Mouse (Mus musculus): ENCODE measurements at regions not wholly inside any gene's neighbourhood (a gene's known extent, or its start where the extent isn't known, plus 50 kb on each side); places are given as distances from the start of the nearest gene placed in this dataset.
A peak's percentile ranks its signal among the peaks of the same experiment; 100 is the strongest.

GRCm38 (mm10) chr7:71471658-71472383 lies 120.5 kb upstream of the Gm10295 start:
- Histone ChIP-seq H3K9me3 (replicated peaks) (no peaks in the 10 kb centered on the region), H3K4me1 (peaks cover 36% of the 10 kb centered on the region), H3K27me3 (ENCODE audit: low read depth, poor library complexity, severe bottlenecking) (no peaks in the 10 kb centered on the region), H3K27ac (peak overlapping the region; percentile 64; the same call in 1 of the 2 replicates), H3K36me3 (no peaks in the 10 kb centered on the region), H3K4me3 (peak overlapping the region; percentile 14)
- DNase-seq (ENCODE audit: low spot score): peak; percentile 57
- WGBS: 3% methylated on average over 18 of the region's 18 CpGs

GRCm38 (mm10) chr7:71471319-71471657 lies 120.0 kb upstream of the Gm10295 start:
- Histone ChIP-seq H3K27me3 (ENCODE audit: low read depth, poor library complexity, severe bottlenecking) (no peaks in the 10 kb centered on the region), H3K4me3 (peak overlapping the region; percentile 14), H3K36me3 (no peaks in the 10 kb centered on the region), H3K9me3 (replicated peaks) (no peaks in the 10 kb centered on the region), H3K4me1 (peaks cover 36% of the 10 kb centered on the region), H3K27ac (peak overlapping the region; percentile 64; the same call in 1 of the 2 replicates)
- DNase-seq (ENCODE audit: low spot score): no peak
- WGBS: 17% methylated on average over 3 of the region's 3 CpGs

- Histone ChIP-seq H3K4me3 (no peak overlapping the region), H3K4me1 (peaks cover 36% of the 10 kb centered on the region), H3K36me3 (no peaks in the 10 kb centered on the region), H3K9me3 (replicated peaks) (no peaks in the 10 kb centered on the region), H3K27ac (no peak overlapping the region), H3K27me3 (ENCODE audit: low read depth, poor library complexity, severe bottlenecking) (no peaks in the 10 kb centered on the region)
- 1% methylated on average over 2 of the region's 2 CpGs for WGBS
- DNase-seq (ENCODE audit: low spot score): no peak
Measured at GRCm38 (mm10) chr7:71470418-71470817, 119.1 kb upstream of the Gm10295 start.

- no peak for DNase-seq (ENCODE audit: low spot score)
- no peak overlapping the region for H3K27ac ChIP-seq
- H3K4me1 ChIP-seq: peaks cover 36% of the 10 kb centered on the region
- H3K4me3 ChIP-seq: no peak overlapping the region
- H3K36me3 ChIP-seq: no peaks in the 10 kb centered on the region
- no peaks in the 10 kb centered on the region for H3K9me3 ChIP-seq (replicated peaks)
- 83% methylated on average over 4 of the region's 4 CpGs for WGBS
- H3K27me3 ChIP-seq (ENCODE audit: low read depth, poor library complexity, severe bottlenecking): no peaks in the 10 kb centered on the region
Measured at GRCm38 (mm10) chr7:71469951-71470350, 118.7 kb upstream of the Gm10295 start.

- no peak for DNase-seq (ENCODE audit: low spot score)
- no peak overlapping the region for H3K27ac ChIP-seq
- no peak overlapping the region for H3K4me3 ChIP-seq
- no peaks in the 10 kb centered on the region for H3K9me3 ChIP-seq (replicated peaks)
- H3K4me1 ChIP-seq: peaks cover 30% of the 10 kb centered on the region
- WGBS: 76% methylated on average over 9 of the region's 9 CpGs
- no peaks in the 10 kb centered on the region for H3K36me3 ChIP-seq
- H3K27me3 ChIP-seq (ENCODE audit: low read depth, poor library complexity, severe bottlenecking): no peaks in the 10 kb centered on the region
Measured at GRCm38 (mm10) chr7:71467436-71468127, 116.3 kb upstream of the Gm10295 start.

GRCm38 (mm10) chr7:71464127-71464526 lies 112.8 kb upstream of the Gm10295 start:
- H3K9me3 ChIP-seq (replicated peaks): no peaks in the 10 kb centered on the region
- H3K4me3 ChIP-seq: no peak overlapping the region
- H3K27me3 ChIP-seq (ENCODE audit: low read depth, poor library complexity, severe bottlenecking): no peaks in the 10 kb centered on the region
- H3K36me3 ChIP-seq: no peaks in the 10 kb centered on the region
- H3K27ac ChIP-seq: no peak overlapping the region
- DNase-seq (ENCODE audit: low spot score): no peak
- H3K4me1 ChIP-seq: no peaks in the 10 kb centered on the region

- no peaks in the 10 kb centered on the region for H3K4me1 ChIP-seq
- 80% methylated on average over 2 of the region's 2 CpGs for WGBS
- DNase-seq (ENCODE audit: low spot score): no peak
- H3K27me3 ChIP-seq (ENCODE audit: low read depth, poor library complexity, severe bottlenecking): no peaks in the 10 kb centered on the region
- H3K9me3 ChIP-seq (replicated peaks): no peaks in the 10 kb centered on the region
- no peaks in the 10 kb centered on the region for H3K36me3 ChIP-seq
- no peak overlapping the region for H3K4me3 ChIP-seq
- no peak overlapping the region for H3K27ac ChIP-seq
Measured at GRCm38 (mm10) chr7:71463565-71463964, 112.3 kb upstream of the Gm10295 start.

GRCm38 (mm10) chr7:71459805-71460204 lies 108.5 kb upstream of the Gm10295 start:
- Histone ChIP-seq H3K36me3 (no peaks in the 10 kb centered on the region), H3K27ac (no peak overlapping the region), H3K9me3 (replicated peaks) (no peaks in the 10 kb centered on the region), H3K4me3 (no peak overlapping the region), H3K27me3 (ENCODE audit: low read depth, poor library complexity, severe bottlenecking) (no peaks in the 10 kb centered on the region), H3K4me1 (no peaks in the 10 kb centered on the region)
- DNase-seq (ENCODE audit: low spot score): no peak

GRCm38 (mm10) chr7:71458104-71458754 lies 106.9 kb upstream of the Gm10295 start:
- no peak for DNase-seq (ENCODE audit: low spot score)
- no peaks in the 10 kb centered on the region for H3K9me3 ChIP-seq (replicated peaks)
- no peaks in the 10 kb centered on the region for H3K4me1 ChIP-seq
- no peak overlapping the region for H3K27ac ChIP-seq
- H3K4me3 ChIP-seq: no peak overlapping the region
- H3K27me3 ChIP-seq (ENCODE audit: low read depth, poor library complexity, severe bottlenecking): no peaks in the 10 kb centered on the region
- H3K36me3 ChIP-seq: no peaks in the 10 kb centered on the region
- 73% methylated on average over 5 of the region's 5 CpGs for WGBS

- WGBS: 90% methylated on average over 4 of the region's 4 CpGs
- no peaks in the 10 kb centered on the region for H3K27me3 ChIP-seq (ENCODE audit: low read depth, poor library complexity, severe bottlenecking)
- no peak overlapping the region for H3K27ac ChIP-seq
- DNase-seq (ENCODE audit: low spot score): no peak
- no peaks in the 10 kb centered on the region for H3K9me3 ChIP-seq (replicated peaks)
- H3K4me3 ChIP-seq: no peak overlapping the region
- H3K4me1 ChIP-seq: no peaks in the 10 kb centered on the region
- no peaks in the 10 kb centered on the region for H3K36me3 ChIP-seq
Measured at GRCm38 (mm10) chr7:71457409-71458103, 106.3 kb upstream of the Gm10295 start.

GRCm38 (mm10) chr7:71456421-71456820 lies 105.1 kb upstream of the Gm10295 start:
- Histone ChIP-seq H3K27ac (no peak overlapping the region), H3K27me3 (ENCODE audit: low read depth, poor library complexity, severe bottlenecking) (no peaks in the 10 kb centered on the region), H3K36me3 (no peaks in the 10 kb centered on the region), H3K4me3 (no peak overlapping the region), H3K9me3 (replicated peaks) (no peaks in the 10 kb centered on the region), H3K4me1 (no peaks in the 10 kb centered on the region)
- no peak for DNase-seq (ENCODE audit: low spot score)
- 89% methylated on average over 13 of the region's 13 CpGs for WGBS

- H3K36me3 ChIP-seq: no peaks in the 10 kb centered on the region
- no peak overlapping the region for H3K27ac ChIP-seq
- H3K4me1 ChIP-seq: peaks cover 4% of the 10 kb centered on the region; the same call in 1 of the 2 replicates
- DNase-seq (ENCODE audit: low spot score): no peak
- H3K27me3 ChIP-seq (ENCODE audit: low read depth, poor library complexity, severe bottlenecking): no peaks in the 10 kb centered on the region
- H3K9me3 ChIP-seq (replicated peaks): no peaks in the 10 kb centered on the region
- WGBS: 74% methylated on average over 11 of the region's 11 CpGs
- no peak overlapping the region for H3K4me3 ChIP-seq
Measured at GRCm38 (mm10) chr7:71440330-71441240, 89.3 kb upstream of the Gm10295 start.
